Mouse (Mus musculus) heart, postnatal 4 days (tissue): ENCODE results near the gene Gas7. TPM values are rescaled to one million over a fixed set of nuclear protein-coding genes. Genes with fewer than 3 reads are reported as not detected.
A peak's percentile ranks its signal among the peaks of the same experiment; 100 is the strongest.

Source experiments
- DNase-seq: peaks from one replicate; pipeline ENCODE4 v3.0.0; 2021
- total RNA-seq, 2 experiments: library from RNA; stranded (reverse); gene quantifications; 2 replicates each; pipeline ENCODE4 v1.2.3; 2021

Gene Gas7
- total RNA-seq, 2 experiments from 2014 or later: 22.0 to 24.5 TPM

DNA sequence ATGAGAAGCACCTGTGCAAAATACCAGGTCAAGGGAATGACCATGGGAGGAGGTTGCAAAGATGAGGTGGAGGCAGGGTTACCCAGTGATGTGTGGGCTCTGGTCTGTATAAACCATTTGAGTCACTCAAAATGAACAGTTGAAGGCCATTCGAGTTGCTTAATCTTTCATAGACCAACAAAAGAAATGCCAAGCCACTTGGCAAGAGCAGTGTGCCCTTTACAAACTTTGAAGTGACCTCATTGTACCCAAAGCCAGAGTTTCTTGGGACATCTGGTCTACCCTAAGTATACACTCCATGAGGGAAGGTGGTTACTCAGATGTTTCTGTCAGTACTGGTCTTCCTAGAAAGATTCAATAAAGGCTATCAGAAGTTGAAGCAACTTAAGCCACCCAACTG lies 80.5 kb downstream of the Gas7 start:
- no peak for DNase-seq

GRCm38 (mm10) chr11:67536413-67536812 lies 81.2 kb downstream of the Gas7 start:
- no peak for DNase-seq

DNA sequence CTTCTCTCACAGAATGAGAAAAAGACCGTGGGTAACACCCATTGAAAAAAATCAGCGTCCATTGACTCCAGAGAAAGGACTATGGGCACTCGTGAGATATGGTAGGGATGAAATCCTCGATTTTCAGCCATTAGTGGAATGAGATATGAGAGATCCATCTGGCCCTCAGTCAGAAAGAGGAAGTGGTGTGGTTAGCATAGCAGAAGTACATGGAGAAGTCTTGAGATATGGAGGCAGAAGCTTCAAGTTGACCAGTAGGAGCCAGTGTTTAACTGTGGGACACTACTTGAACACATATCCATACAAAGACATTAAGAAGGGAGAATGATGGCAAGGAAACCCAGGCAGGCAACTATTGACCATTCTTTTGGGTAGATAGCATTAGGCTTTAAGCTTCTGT lies 82.1 kb downstream of the Gas7 start:
- no peak for DNase-seq

GRCm38 (mm10) chr11:67538557-67538956 lies 83.3 kb downstream of the Gas7 start:
- DNase-seq: no peak

DNA sequence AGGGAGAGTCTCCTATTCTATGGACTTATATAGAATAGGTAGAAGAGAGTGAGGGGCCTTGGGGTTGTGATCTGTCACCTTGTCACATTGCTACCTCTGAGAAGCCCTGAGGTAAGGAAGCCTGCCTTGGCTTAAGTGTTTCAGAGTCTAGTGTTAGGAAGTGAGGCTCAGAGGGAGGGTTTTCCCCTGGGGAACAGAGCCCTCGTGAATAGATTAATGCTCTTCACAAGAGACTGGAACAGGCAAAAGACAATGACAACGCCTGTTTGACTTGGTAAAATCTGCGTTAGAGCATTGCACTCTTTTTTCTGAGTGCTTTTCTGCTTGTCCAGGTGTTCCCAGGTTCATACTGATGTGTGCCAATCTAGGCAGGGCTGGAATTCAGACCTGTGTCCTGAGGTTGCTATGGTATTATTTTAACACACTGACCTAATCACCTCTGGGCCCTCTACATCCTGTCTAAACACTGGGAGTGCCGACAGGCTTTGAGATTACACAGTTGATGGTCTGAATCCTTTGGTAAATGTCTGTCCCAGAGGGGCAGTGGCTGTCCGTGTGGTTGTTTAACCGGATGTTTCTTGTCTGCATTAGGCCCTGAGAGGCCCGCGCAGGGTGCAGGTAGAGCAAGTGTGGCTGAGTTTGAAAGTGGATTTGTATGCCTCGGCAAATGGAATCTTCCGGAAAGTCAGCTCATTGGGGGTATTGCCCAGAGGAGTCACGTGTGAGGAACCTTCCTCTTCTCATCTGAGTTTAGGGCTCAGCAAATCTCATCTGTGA lies 89.6 kb downstream of the Gas7 start:
- no peak for DNase-seq

- DNase-seq: peak; percentile 60
Observed at GRCm38 (mm10) chr11:67546582-67546981, 91.3 kb downstream of the Gas7 start.

DNA sequence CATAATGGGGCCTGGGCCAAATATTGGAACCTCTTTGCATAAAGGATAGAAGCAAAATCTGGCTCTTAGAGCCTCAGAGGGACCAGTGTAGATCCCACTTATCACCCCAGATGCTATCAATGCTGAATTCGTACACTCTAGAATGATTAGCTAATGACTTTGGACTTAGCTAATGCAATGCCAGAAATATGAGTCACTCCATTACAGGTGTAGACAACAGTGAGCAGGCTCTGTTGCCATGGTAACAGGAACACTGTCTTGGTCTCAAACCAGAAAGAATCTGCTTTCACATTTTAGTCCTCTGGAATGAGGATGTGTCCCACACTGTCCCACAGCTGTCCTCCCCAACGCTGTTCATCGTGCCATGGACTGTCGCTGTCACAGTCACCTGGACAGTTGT lies 94.1 kb downstream of the Gas7 start:
- DNase-seq: no peak

DNA sequence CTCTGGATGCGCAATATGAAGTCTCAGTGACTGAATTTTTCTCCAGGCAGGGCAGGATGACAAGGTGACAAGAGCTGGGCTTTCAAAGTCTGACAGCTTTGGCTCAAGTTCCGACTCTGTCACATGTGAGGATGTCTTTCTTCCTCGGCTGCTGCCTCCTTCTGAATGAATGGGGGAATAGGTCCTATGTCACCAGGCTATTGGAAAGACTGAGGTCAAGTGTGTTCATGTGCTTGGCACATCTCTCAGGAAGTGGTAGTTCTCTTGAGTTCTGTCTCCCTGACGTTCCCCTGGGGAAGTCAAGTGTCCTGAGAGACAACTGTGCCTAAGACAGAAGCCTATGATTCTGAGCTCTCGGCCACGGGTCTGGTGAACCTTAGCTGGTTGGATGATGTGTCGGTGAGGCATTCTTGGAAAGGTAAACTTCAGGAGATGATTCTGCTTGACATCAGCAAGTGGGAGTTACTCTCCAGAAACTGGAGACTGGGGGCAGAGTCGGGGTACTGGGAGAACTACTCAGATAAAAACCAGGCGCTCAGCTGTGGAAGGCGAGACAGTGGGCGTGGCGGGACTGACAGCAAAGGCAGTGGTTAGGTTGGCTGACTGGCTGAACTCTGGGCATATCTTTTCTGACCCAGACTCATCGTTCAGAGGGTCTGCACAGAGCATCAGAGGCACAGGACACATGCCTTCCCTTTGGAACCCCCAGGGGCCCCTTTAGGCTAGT lies 94.7 kb downstream of the Gas7 start:
- peak; percentile 14 for DNase-seq

DNA sequence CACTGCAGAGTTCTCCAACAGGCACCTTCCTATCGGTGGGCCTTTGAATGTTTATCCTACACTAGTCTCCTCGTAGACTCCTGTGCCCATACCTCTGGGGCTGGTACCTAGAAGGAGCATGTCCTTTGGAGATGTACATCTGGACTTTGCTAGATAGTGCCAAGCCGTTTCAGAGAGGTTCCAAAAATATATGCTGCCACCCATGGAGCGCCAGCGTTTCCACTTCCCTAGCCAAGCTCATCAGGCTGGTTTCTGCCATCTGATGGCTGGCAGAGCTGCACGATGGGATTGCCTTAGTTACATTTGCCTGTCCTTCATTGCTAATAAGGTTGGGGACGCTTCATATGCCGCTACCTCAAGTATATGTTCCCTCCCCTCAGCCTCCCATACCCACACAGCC lies 97.2 kb downstream of the Gas7 start:
- no peak for DNase-seq

GRCm38 (mm10) chr11:67554276-67554675 lies 99.0 kb downstream of the Gas7 start:
- DNase-seq: no peak

GRCm38 (mm10) chr11:67556360-67556759 lies 101.1 kb downstream of the Gas7 start:
- DNase-seq: peak; percentile 18

- peak; percentile 22 for DNase-seq
Observed at GRCm38 (mm10) chr11:67558772-67559448, 103.7 kb downstream of the Gas7 start.

- DNase-seq: no peak
Observed at GRCm38 (mm10) chr11:67559522-67559921, 104.3 kb downstream of the Gas7 start.

DNA sequence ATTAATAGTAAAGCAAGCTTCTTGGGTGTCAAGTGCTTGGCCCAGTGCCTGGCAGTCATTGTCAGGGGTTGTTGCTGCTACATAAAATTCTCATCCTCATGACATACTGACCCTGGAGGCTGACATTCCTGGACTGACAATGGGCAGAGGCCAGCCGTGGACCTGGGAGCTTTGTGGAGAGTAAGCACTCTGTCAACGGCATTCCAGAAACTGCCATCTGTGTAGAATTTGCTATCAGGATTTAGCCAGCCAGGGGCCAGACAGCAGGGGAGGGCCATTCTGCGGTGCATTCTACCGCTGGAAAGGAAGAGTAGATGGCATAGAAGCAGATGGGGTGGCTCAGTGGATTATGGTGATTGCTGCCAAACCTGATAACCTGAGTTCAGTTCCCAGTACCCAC lies 106.4 kb downstream of the Gas7 start:
- DNase-seq: peak; percentile 44

GRCm38 (mm10) chr11:67563141-67563540 lies 107.9 kb downstream of the Gas7 start:
- DNase-seq: no peak

DNA sequence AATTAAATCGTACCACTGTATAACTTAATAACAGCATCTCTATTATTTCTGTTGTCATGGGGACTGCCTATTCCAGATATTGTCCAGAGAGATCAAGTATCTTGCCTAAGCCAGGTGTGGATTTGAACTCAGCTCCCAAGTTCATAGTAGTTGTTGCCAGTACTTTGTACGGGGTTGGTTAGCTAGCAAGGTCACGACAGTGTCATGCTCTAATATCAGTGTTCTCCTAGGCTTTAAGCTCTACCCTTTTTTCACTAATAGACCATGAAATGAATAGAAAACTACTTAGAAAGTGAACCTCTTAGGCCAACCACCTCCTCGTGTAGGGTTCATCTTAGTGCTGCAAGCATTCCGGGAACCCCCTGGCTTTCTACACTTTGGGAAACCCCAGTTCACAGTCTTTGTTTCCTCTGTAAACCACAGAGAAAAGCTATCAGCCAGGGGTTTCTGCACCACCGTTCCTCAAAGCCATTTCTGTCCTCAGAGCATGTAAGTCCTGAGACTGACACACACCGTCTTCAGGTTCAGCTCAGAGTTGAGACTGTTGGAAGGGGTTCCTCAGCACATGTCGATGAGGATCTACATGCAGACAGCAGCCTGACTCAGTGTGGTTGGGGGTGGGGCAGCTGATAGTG lies 108.9 kb downstream of the Gas7 start:
- DNase-seq: no peak

DNA sequence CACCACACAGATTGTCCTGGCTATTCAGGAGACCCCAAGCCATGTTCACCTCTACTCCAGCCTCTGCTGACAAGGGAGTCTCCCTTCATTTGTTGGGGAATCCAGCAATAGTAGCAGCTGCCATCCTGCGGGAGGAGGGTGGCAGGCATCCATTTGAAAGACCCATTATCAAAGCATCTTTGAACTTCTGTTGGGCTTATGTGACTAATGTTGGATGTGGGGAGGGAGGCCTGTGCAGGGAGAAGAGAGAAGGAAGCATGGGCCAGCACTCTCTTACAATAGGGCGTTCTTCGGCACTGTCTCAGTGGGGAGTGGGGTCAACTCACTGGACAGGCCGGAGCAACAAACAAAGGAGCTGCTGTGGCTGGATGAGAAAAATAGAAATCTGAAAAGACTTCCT lies 110.3 kb downstream of the Gas7 start:
- DNase-seq: no peak

DNA sequence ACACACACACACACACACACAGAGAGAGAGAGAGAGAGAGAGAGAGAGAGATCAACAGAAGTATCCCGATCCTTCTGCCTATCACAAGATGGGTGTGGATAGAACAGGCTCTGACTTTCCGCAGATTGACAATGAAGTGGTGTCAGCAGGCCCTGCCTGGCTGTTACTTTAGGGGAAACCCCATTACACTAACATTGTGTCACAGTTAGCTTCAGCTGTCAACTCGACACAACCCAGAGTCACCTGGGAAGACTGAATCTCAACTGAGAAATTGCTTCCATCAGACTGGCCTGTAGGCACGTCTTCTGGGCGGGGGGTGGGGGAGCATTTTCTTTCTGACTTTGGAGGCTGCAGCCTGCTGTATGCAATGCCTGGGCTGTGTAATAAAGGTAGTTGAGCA lies 111.5 kb downstream of the Gas7 start:
- DNase-seq: no peak

DNA sequence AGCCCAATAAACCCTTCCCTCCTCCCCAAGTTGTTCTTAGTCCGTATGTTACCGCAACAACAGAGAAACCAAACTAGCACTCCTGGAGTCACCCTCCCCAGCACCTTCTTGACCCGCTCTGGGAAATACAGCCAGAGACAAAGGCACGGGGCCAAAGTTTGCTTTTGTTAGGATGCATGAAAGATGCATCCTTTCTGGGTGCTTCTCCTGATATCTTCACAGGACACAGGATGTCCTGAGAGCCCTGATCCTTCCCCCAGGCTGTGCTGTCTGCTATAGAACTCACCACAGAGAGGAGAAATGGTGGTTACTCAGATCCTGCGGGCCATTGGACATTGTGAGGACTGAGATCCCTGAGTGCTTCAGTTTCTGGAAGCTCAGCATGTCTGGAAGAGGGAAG lies 111.9 kb downstream of the Gas7 start:
- no peak for DNase-seq

DNA sequence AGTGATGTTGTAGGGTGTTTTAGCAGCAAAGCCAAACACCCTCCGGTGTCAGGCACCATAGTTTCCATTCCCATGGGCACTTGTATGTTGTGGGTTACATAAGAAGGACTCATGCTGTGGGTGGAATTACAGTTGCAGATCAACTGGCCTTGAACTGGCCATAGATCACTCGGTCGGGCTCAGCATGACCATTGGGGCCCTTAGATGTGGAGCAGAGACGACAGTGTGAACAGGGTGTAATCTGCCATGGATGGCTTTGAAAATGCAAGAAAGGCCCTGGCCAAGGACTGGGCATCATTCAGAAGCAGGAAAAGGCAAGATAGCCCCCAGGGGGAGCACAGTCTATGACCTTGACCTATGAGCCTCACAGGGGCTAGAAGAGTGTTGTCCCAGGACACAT lies 112.8 kb downstream of the Gas7 start:
- no peak for DNase-seq

DNA sequence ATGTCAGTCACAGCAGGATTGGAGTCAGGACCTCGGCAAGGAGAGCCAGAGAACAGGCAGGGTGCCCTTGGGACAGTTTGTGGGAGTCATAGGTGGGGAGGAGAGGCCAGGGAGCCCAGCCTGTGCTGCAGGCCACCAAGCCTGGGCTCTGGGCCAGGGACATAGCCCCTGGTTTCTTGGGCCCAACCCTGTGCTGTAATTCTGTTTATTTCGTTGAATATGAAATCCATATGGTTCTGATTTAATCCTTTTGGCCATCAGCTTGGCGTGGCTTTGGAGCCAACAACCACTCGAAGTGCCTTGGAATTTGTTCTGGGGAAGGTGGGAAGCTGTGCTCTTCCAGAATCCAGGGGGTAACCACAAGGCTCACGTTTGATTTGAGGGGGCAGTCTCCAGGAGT lies 113.6 kb downstream of the Gas7 start:
- DNase-seq: peak; percentile 43

DNA sequence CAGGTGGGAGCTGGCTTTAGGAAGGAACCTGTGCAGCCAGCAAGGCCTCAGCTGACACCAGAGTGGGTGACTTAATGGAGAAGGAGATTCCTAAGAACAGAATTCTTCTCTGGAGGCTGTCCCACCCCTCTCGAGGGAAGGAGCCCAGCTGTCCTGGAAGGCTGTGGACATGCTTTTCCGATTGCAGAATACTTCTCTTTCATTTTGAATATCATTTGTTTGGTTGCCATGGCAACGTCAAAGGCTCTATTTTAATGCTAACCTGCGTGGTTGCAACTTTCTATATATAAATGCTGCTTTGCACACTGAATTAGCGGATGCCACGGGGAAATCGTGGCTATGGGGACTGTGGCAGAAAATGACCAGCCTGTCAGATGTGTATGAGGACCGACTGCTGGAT lies 115.7 kb downstream of the Gas7 start:
- peak; percentile 59 for DNase-seq

GRCm38 (mm10) chr11:67574344-67574743 lies 119.1 kb downstream of the Gas7 start:
- no peak for DNase-seq
